Mouse (Mus musculus) MEL (cell line): ENCODE measurements around the gene Tfpi2. TPM values are rescaled to one million over a fixed set of nuclear protein-coding genes. Genes with fewer than 3 reads are reported as not detected.

Source experiments
- DNase-seq: peaks from one replicate; pipeline ENCODE4 v3.0.0; 2011; ENCODE audit warnings: low read depth, low spot score
- H3K27ac ChIP-seq: 2 replicates; pipeline ENCODE4 v1.5.1; 2012; ENCODE audit warnings: low read depth, mild to moderate bottlenecking, control low read depth, low read length, moderate library complexity; ENCODE audit not compliant: control insufficient read depth
- H3K27me3 ChIP-seq, 2 experiments: fragments of 150-350 bp in 1 of 2; sonication (generic) in 1 of 2; 2 replicates each; pipeline ENCODE4 v1.6.1; 2012; ENCODE audit warnings: low read length in 2 of 2, mild to moderate bottlenecking in 2 of 2, improper control_type of control experiment in 1 of 2, moderate library complexity in 1 of 2; ENCODE audit not compliant: insufficient read depth in 2 of 2, control insufficient read depth in 1 of 2
- H3K36me3 ChIP-seq, 2 experiments: 2 replicates each; pipeline ENCODE4 v1.6.1; 2012 to 2014; ENCODE audit warnings: low read length in 2 of 2, improper control_type of control experiment in 1 of 2, inconsistent platforms in 1 of 2, mild to moderate bottlenecking in 1 of 2; ENCODE audit not compliant: insufficient read depth in 2 of 2, control insufficient read depth in 1 of 2
- H3K4me1 ChIP-seq, 2 experiments: fragments of 150-350 bp in 1 of 2; sonication (generic) in 1 of 2; 2 replicates each; pipeline ENCODE4 v1.6.1; 2012; ENCODE audit warnings: low read length in 2 of 2, improper control_type of control experiment in 1 of 2, mild to moderate bottlenecking in 1 of 2; ENCODE audit not compliant: insufficient read depth in 2 of 2, control insufficient read depth in 1 of 2
- H3K4me3 ChIP-seq, 2 experiments: fragments of 150-350 bp in 1 of 2; sonication (generic) in 1 of 2; 2 replicates each; pipeline ENCODE4 v1.5.1; 2012; ENCODE audit warnings: low read depth in 2 of 2, low read length in 2 of 2, mild to moderate bottlenecking in 2 of 2, moderate library complexity in 2 of 2, control low read depth in 1 of 2, improper control_type of control experiment in 1 of 2; ENCODE audit not compliant: control insufficient read depth in 1 of 2, insufficient read depth in 1 of 2
- H3K79me2 ChIP-seq: 2 replicates; pipeline ENCODE4 v1.6.1; 2012; ENCODE audit warnings: mild to moderate bottlenecking, low read length, moderate library complexity; ENCODE audit not compliant: control insufficient read depth, poor library complexity, insufficient read depth
- H3K9ac ChIP-seq: 2 replicates; pipeline ENCODE4 v1.6.1; 2012; ENCODE audit warnings: low read depth, mild to moderate bottlenecking, control low read depth, low read length, moderate library complexity; ENCODE audit not compliant: control insufficient read depth, poor library complexity, severe bottlenecking
- H3K9me3 ChIP-seq: fragments of 150-350 bp; sonication (generic); replicated peaks from 2 replicates; pipeline ENCODE4 v1.6.1; 2012; ENCODE audit warnings: mild to moderate bottlenecking, low read length, improper control_type of control experiment, moderate library complexity; ENCODE audit not compliant: insufficient read depth
- CHD1 ChIP-seq: IDR thresholded peaks from 2 replicates; pipeline ENCODE4 v1.6.1; 2012; ENCODE audit warnings: low read depth, mild to moderate bottlenecking, inconsistent platforms, low read length, improper control_type of control experiment
- ETS1 ChIP-seq: IDR thresholded peaks from 2 replicates; pipeline ENCODE4 v1.6.1; 2012; ENCODE audit warnings: low read depth, mild to moderate bottlenecking, inconsistent platforms, low read length, improper control_type of control experiment, moderate library complexity
- GATA1 ChIP-seq: IDR thresholded peaks from 2 replicates; pipeline ENCODE4 v1.6.1; 2011; ENCODE audit warnings: low read depth, low read length, improper control_type of control experiment
- JUND ChIP-seq: IDR thresholded peaks from 2 replicates; pipeline ENCODE4 v1.6.1; 2011; ENCODE audit warnings: low read depth, mild to moderate bottlenecking, improper control_type of control experiment, low read length
- MAFK ChIP-seq: IDR thresholded peaks from 2 replicates; pipeline ENCODE4 v1.6.1; 2011; ENCODE audit warnings: low read depth, mild to moderate bottlenecking, low read length, improper control_type of control experiment, borderline replicate concordance
- MEF2A ChIP-seq: IDR thresholded peaks from 2 replicates; pipeline ENCODE4 v1.6.1; 2014; ENCODE audit warnings: low read depth, mild to moderate bottlenecking, inconsistent platforms, low read length, improper control_type of control experiment; ENCODE audit not compliant: poor library complexity, insufficient replicate concordance, severe bottlenecking; ENCODE audit errors: extremely low read depth
- NELFE ChIP-seq: IDR thresholded peaks from 2 replicates; pipeline ENCODE4 v1.6.1; 2011; ENCODE audit warnings: low read depth, low read length, improper control_type of control experiment
- NRF1 ChIP-seq: IDR thresholded peaks from 2 replicates; pipeline ENCODE4 v1.6.1; 2014; ENCODE audit warnings: low read depth, mild to moderate bottlenecking, inconsistent platforms, low read length, improper control_type of control experiment, moderate library complexity; ENCODE audit not compliant: poor library complexity, insufficient read depth, severe bottlenecking
- POLR2A ChIP-seq, 2 experiments: IDR thresholded peaks; 2 replicates each; pipeline ENCODE4 v1.6.1; 2011 to 2012; ENCODE audit warnings: low read length in 2 of 2, mild to moderate bottlenecking in 2 of 2, control low read depth in 1 of 2, improper control_type of control experiment in 1 of 2, low read depth in 1 of 2, moderate library complexity in 1 of 2; ENCODE audit not compliant: control insufficient read depth in 1 of 2, insufficient read depth in 1 of 2, poor library complexity in 1 of 2
- RAD21 ChIP-seq: IDR thresholded peaks from 2 replicates; pipeline ENCODE4 v1.6.1; 2011; ENCODE audit warnings: mild to moderate bottlenecking, low read depth, low read length, improper control_type of control experiment
- SMC3 ChIP-seq: IDR thresholded peaks from 2 replicates; pipeline ENCODE4 v1.6.1; 2011; ENCODE audit warnings: low read depth, low read length, improper control_type of control experiment
- TBP ChIP-seq: IDR thresholded peaks from 2 replicates; pipeline ENCODE4 v1.8.0; 2011; ENCODE audit warnings: low read depth, low read length, improper control_type of control experiment
- TCF12 ChIP-seq: IDR thresholded peaks from 2 replicates; pipeline ENCODE4 v1.6.1; 2014; ENCODE audit warnings: low read depth, mild to moderate bottlenecking, inconsistent platforms, low read length, improper control_type of control experiment, moderate library complexity
- UBTF ChIP-seq: IDR thresholded peaks from 2 replicates; pipeline ENCODE4 v1.6.1; 2012; ENCODE audit warnings: low read depth, mild to moderate bottlenecking, inconsistent platforms, low read length, improper control_type of control experiment, moderate library complexity, borderline replicate concordance; ENCODE audit not compliant: insufficient read depth
- polyA plus RNA-seq, 2 experiments: library from polyadenylated mRNA; stranded (reverse) in 1 of 2; unstranded in 1 of 2; fragments of >175 nt in 1 of 2; fragments of >200 nt in 1 of 2; gene quantifications; 2 replicates each; pipeline versions ENCODE4 v1.2.1 to v1.2.4; 2012; ENCODE audit warnings: low replicate concordance in 2 of 2, low read depth in 1 of 2; ENCODE audit not compliant: insufficient read length in 2 of 2, insufficient read depth in 1 of 2, missing spikeins in 1 of 2
- total RNA-seq: library from RNA; depleted of rRNA; stranded (reverse); fragments of 300-350 nt; gene quantifications from 2 replicates; pipeline ENCODE4 v1.2.3, GENCODE M21; 2012

Gene Tfpi2
- total and polyA plus RNA-seq, 3 experiments = not detected

- Histone ChIP-seq H3K9ac (no peak overlapping the region), H3K27me3 (no peaks in the 10 kb centered on the region; a peak in 1 of 4 replicates), H3K27ac (no peak overlapping the region), H3K4me3 (no peak overlapping the region), H3K36me3 (no peaks in the 10 kb centered on the region), H3K9me3 (no peaks in the 10 kb centered on the region), H3K79me2 (no peaks in the 10 kb centered on the region), H3K4me1 (no peaks in the 10 kb centered on the region)
- TF ChIP-seq GATA1 = no peak
- TF ChIP-seq TBP = no peak
- no peak for TF ChIP-seq RAD21
- no peak for TF ChIP-seq POLR2A (IDR thresholded peaks at IDR 0.05; ENCODE audit: control insufficient read depth in 1 of 2, insufficient read depth in 1 of 2, low read depth in 1 of 2, low read length in 2 of 2, poor library complexity in 1 of 2)
- no peak for TF ChIP-seq SMC3
- TF ChIP-seq JUND = no peak
- no peak for TF ChIP-seq MEF2A
- no peak for TF ChIP-seq CHD1
- DNase-seq = no peak
Measured at GRCm38 (mm10) chr6:3954969-3955368, 33.8 kb downstream of the Tfpi2 start.

- H3K79me2 ChIP-seq = no peaks in the 10 kb centered on the region
- no peak overlapping the region for H3K9ac ChIP-seq
- TF ChIP-seq NELFE (no peak), TCF12 (no peak), ETS1 (no peak)
- no peak overlapping the region for H3K27ac ChIP-seq
- no peaks in the 10 kb centered on the region for H3K36me3 ChIP-seq
- no peaks in the 10 kb centered on the region for H3K4me1 ChIP-seq
- H3K27me3 ChIP-seq = no peaks in the 10 kb centered on the region
- H3K9me3 ChIP-seq = no peaks in the 10 kb centered on the region
- H3K4me3 ChIP-seq = no peak overlapping the region
- no peak for DNase-seq
Measured at GRCm38 (mm10) chr6:3936140-3936714, 52.5 kb downstream of the Tfpi2 start.

- no peak overlapping the region for H3K4me3 ChIP-seq
- no peaks in the 10 kb centered on the region for H3K4me1 ChIP-seq
- no peaks in the 10 kb centered on the region for H3K9me3 ChIP-seq
- no peak for DNase-seq
- no peaks in the 10 kb centered on the region for H3K36me3 ChIP-seq
- no peaks in the 10 kb centered on the region for H3K27me3 ChIP-seq
- TF ChIP-seq NRF1 = no peak
- TF ChIP-seq MAFK = no peak
- no peak for TF ChIP-seq UBTF
- TF ChIP-seq, all 39 proteins: peak for 0
- H3K27ac ChIP-seq = no peak overlapping the region
- no peaks in the 10 kb centered on the region for H3K79me2 ChIP-seq
- no peak overlapping the region for H3K9ac ChIP-seq
Measured at GRCm38 (mm10) chr6:3935606-3936005, 53.1 kb downstream of the Tfpi2 start.
